Mouse (Mus musculus): ENCODE measurements around the gene Cfap57.
"Not testable (repeated sequence)": the region's sequence is repeated elsewhere in the genome, so short reads cannot be mapped to it uniquely, and the experiment has no call there.

Gene Cfap57

DNA sequence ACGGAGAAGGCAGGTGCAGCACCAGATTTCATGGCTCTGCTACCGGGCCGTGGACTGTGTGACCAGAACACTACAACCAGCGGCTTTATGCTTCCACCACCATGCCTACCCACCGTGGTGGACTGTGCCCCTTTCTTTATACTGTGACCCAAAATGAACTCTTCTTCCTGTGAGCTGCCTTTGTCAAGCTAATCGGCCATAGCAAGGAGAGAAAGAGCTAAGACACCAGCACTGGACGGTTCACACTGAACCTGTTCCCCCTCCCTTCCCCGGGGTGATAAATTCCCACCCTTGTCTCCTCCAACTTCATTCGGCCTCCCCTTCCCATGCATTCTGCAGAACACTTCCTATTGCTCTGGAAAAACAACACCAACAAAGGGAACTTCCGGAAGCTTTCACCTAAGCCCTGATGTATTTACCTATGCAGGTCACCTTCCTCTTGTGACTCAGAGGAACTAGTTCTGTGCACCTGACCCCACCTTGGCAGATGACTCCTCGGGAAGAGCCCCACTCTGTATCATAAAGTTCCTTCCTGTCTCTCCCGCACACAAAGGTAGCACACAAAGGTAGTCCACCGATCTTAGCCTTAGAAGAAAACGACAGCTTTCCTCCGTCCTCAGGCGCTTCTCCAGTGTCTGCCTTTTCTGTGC is 103.0 kb downstream of the Cfap57 start:
- no peak for DNase-seq

GRCm38 (mm10) chr4:118516699-118517496 is 103.7 kb downstream of the Cfap57 start:
- no peak for DNase-seq

DNA sequence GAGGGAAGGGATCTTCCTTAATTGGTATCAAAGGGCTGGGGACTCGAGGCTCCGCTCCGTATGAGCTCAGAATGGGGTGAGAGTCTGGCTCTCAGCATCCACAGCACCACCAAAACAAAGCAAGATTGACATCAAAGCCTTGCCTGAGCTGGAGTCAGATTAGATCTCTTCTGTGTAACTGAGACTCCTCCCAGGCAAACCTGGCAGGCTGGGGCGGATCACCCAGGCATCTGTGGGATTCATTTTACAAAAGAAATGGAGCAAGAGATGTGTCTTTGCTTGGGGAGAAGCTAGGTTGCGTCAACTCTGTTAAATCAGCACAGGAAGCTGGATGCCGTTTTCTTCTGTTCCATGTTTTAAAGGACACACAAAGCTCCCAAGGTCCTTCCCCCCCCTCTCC is 111.5 kb downstream of the Cfap57 start:
- DNase-seq: no peak

DNA sequence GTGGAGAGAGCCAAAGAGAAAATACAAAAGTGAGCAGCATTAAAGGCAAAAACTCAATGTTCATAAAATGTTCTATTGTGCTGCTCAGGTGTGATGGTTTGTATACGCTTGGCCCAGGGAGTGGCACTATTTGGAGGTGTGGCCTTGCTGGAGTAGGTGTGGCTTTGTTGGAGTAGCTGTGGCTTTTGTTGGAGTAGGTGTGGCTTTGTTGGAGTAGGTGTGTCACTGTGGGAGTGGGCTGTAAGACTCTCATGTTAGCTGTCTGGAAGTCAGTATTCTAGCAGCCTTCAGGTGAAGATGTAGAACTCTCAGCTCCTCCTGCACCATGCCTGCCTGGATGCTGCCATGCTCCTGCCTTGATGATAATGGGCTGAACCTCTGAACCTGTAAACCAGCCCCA is 113.4 kb downstream of the Cfap57 start:
- not testable (repeated sequence) for DNase-seq

GRCm38 (mm10) chr4:118505551-118505950 is 115.0 kb downstream of the Cfap57 start:
- no peak for DNase-seq
